Mouse (Mus musculus) gastrocnemius, adult 18-20 months (tissue): ENCODE measurements around the gene Hoxd10. TPM values are rescaled to one million over a fixed set of nuclear protein-coding genes. Genes with fewer than 3 reads are reported as not detected.
A peak's percentile ranks its signal among the peaks of the same experiment; 100 is the strongest.

Source experiments
- DNase-seq: peaks from one replicate; pipeline ENCODE4 v3.0.0; 2021; ENCODE audit warnings: low spot score
- total RNA-seq, 2 experiments: library from RNA; stranded (reverse); gene quantifications; 2 replicates each; pipeline ENCODE4 v1.2.3; 2021

Hoxd10 gene
- total RNA-seq, 2 experiments from 2014 or later: 5.0 to 6.1 TPM

- DNase-seq: no peak
Measured at GRCm38 (mm10) chr2:74679980-74680379, 11.7 kb upstream of the Hoxd10 start.

- no peak for DNase-seq
Measured at GRCm38 (mm10) chr2:74680561-74681398, 10.9 kb upstream of the Hoxd10 start.

GRCm38 (mm10) chr2:74681594-74682531 lies 9.9 kb upstream of the Hoxd10 start:
- no peak for DNase-seq

GRCm38 (mm10) chr2:74682796-74683195 lies 8.9 kb upstream of the Hoxd10 start:
- DNase-seq: no peak

- no peak for DNase-seq
Measured at GRCm38 (mm10) chr2:74683471-74683951, 8.2 kb upstream of the Hoxd10 start.

- no peak for DNase-seq
Measured at GRCm38 (mm10) chr2:74684106-74684505, 7.6 kb upstream of the Hoxd10 start.

- no peak for DNase-seq
Measured at GRCm38 (mm10) chr2:74685059-74685603, 6.6 kb upstream of the Hoxd10 start.

GRCm38 (mm10) chr2:74686301-74686987 lies 5.3 kb upstream of the Hoxd10 start:
- peak; percentile 68 for DNase-seq

- DNase-seq: no peak
Measured at GRCm38 (mm10) chr2:74686988-74687697, 4.6 kb upstream of the Hoxd10 start.

- DNase-seq: no peak
Measured at GRCm38 (mm10) chr2:74687698-74688555, 3.8 kb upstream of the Hoxd10 start.

GRCm38 (mm10) chr2:74688795-74689573 lies 2.7 kb upstream of the Hoxd10 start:
- DNase-seq: no peak

- DNase-seq: no peak
Measured at GRCm38 (mm10) chr2:74689574-74690337, 2.0 kb upstream of the Hoxd10 start.

- no peak for DNase-seq
Measured at GRCm38 (mm10) chr2:74690338-74690716, 1.4 kb upstream of the Hoxd10 start.

GRCm38 (mm10) chr2:74691995-74692807 lies 477 bp downstream of the Hoxd10 start:
- DNase-seq: no peak

GRCm38 (mm10) chr2:74692808-74693431 lies 1.2 kb downstream of the Hoxd10 start:
- no peak for DNase-seq

GRCm38 (mm10) chr2:74693432-74693827 lies 1.7 kb downstream of the Hoxd10 start:
- no peak for DNase-seq

GRCm38 (mm10) chr2:74694066-74694465 lies 2.3 kb downstream of the Hoxd10 start:
- DNase-seq: no peak
